Mouse (Mus musculus) heart, adult 2 months (tissue): ENCODE measurements around the gene Evx2. TPM values are rescaled to one million over a fixed set of nuclear protein-coding genes. Genes with fewer than 3 reads are reported as not detected.

Experiments used
- DNase-seq, 2 experiments: peaks; one replicate each; pipeline ENCODE4 v3.0.0; 2021
- H3K27ac ChIP-seq: fragments of 200-600 bp; 2 replicates; pipeline ENCODE4 v1.8.1; 2022
- H3K27me3 ChIP-seq: fragments of 200-500 bp; 2 replicates; pipeline ENCODE4 v1.6.1; 2012; ENCODE audit warnings: mild to moderate bottlenecking, low read length, inconsistent platforms, mixed read lengths; ENCODE audit not compliant: control insufficient read depth, insufficient read depth
- H3K36me3 ChIP-seq: fragments of 200-500 bp; 2 replicates; pipeline ENCODE4 v1.6.1; 2012; ENCODE audit warnings: low read length, inconsistent platforms; ENCODE audit not compliant: control insufficient read depth, insufficient read depth
- H3K4me1 ChIP-seq: fragments of 200-500 bp; 2 replicates; pipeline ENCODE4 v1.6.1; 2011; ENCODE audit warnings: low read length; ENCODE audit not compliant: control insufficient read depth, insufficient read depth
- H3K4me3 ChIP-seq: fragments of 200-600 bp; 2 replicates; pipeline ENCODE4 v1.8.1; 2022
- H3K79me2 ChIP-seq: fragments of 200-500 bp; replicated peaks from 2 replicates; pipeline ENCODE4 v1.6.1; 2012; ENCODE audit warnings: mild to moderate bottlenecking, inconsistent platforms, low read length, moderate library complexity, mixed read lengths; ENCODE audit not compliant: control insufficient read depth, insufficient read depth
- H3K9ac ChIP-seq: fragments of 200-500 bp; 2 replicates; pipeline ENCODE4 v1.6.1; 2012; ENCODE audit warnings: low read depth, mild to moderate bottlenecking, control low read depth, inconsistent platforms, low read length, mixed read lengths
- CTCF ChIP-seq: fragments of 200-600 bp; IDR thresholded peaks from 2 replicates; pipeline ENCODE4 v1.8.1; 2022; ENCODE audit warnings: antibody characterized with exemption, mild to moderate bottlenecking, moderate library complexity
- EP300 ChIP-seq: fragments of 200-500 bp; IDR thresholded peaks from 2 replicates; pipeline ENCODE4 v1.6.1; 2011; ENCODE audit warnings: low read depth, low read length, control low read depth; ENCODE audit not compliant: insufficient read depth
- POLR2A ChIP-seq: fragments of 200-500 bp; IDR thresholded peaks from 2 replicates; pipeline ENCODE4 v1.6.1; 2011; ENCODE audit warnings: mild to moderate bottlenecking, low read depth, low read length, control low read depth; ENCODE audit not compliant: insufficient read depth
- WGBS: fragments of 180-500 bp; shearing (Covaris S2); methylation state at CpG from one replicate; pipeline ENCODE4 v1.1.7; 2018; 5-methylcytosine and 5-hydroxymethylcytosine counted together
- intact Hi-C: fragments of 180-260 bp; cut with DNase I; formaldehyde crosslinking; loops from one replicate; pipeline ENCODE4 v1.15.1; 2025
- polyA plus RNA-seq: library from polyadenylated mRNA; depleted of rRNA; stranded (reverse); fragments of >200 nt; gene quantifications from 2 replicates; pipeline ENCODE4 v1.2.3, GENCODE M21; 2012
- total RNA-seq, 2 experiments: library from RNA; stranded (reverse); gene quantifications; 2 replicates each; pipeline ENCODE4 v1.2.3; 2021

Evx2 gene
- total and polyA plus RNA-seq, 3 experiments, result not detected

DNA sequence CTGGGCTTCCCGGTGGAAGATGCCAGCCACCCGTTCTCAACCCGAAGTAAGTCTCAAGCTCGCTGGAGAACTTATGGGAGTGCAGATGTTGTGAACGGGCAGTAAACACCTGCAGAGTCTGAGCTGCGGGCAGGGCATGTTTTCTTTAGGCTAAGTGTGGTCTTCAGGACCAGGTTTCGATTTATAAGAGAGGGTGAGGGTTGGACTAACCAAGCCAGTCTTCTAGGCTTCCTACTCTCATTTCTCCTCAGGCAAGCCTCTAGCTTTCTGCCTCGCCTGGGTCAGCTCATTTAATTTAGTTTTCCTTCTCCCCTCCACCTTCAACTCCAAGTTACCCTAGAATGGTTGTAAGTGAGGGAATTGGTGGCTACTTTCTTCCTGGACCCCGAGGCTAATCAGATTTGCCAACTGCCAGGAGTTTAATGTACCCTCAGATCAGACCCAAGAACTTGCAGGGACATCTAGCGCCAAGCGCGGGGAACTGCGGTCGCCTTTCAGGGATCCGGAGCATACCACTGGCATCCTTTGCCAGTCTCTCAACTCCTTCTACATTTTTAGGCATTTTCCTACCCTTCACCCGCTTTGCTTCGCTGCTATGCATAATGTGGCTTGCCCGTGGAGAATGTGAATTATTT lies 4.1 kb upstream of the Evx2 start:
- Histone ChIP-seq H3K79me2 (no peaks in the 10 kb centered on the region), H3K9ac (no peak overlapping the region), H3K36me3 (no peaks in the 10 kb centered on the region), H3K27me3 (peaks cover 35% of the 10 kb centered on the region), H3K4me1 (no peaks in the 10 kb centered on the region), H3K27ac (no peak overlapping the region), H3K4me3 (no peak overlapping the region)
- TF ChIP-seq POLR2A (no peak), CTCF (peak; percentile 77)
- no peak for DNase-seq
- intact Hi-C loops, result loop anchor here (2.0 kb wide), 1 partner anchor 597 kb away; no protein-coding TSS in a partner anchor
- 5% methylated on average over 18 of the region's 18 CpGs for WGBS

DNA sequence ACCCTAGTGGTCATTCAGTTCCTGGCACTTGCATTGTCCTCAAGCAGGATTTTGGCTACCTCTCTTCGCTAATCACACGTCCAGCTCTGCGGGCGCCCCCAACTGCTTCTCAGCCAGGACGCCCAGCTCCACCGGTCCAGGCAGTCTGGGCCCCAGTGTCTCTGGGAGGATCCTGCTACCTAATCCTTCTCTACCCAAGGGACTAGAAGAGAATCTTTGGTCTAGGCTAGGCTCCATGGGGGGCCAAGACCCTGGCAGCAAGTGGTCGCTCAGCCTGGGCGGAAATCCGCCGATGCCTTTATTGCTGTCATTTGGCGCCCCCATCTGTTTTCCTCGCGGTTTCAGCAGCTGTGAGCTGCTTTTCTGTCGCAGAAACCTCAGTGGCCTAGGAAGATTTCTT lies 2.3 kb upstream of the Evx2 start:
- Histone ChIP-seq H3K27ac (no peak overlapping the region), H3K79me2 (no peaks in the 10 kb centered on the region), H3K4me1 (no peaks in the 10 kb centered on the region), H3K27me3 (peaks cover 36% of the 10 kb centered on the region), H3K36me3 (no peaks in the 10 kb centered on the region), H3K4me3 (no peak overlapping the region), H3K9ac (no peak overlapping the region)
- WGBS, result 5% methylated on average over 14 of the region's 14 CpGs
- DNase-seq, result no peak
- TF ChIP-seq EP300 (no peak), CTCF (peak; percentile 63)
- intact Hi-C loops, result loop anchor here (2.0 kb wide), 1 partner anchor 595 kb away; no protein-coding TSS in a partner anchor

- DNase-seq, result no peak
- Histone ChIP-seq H3K36me3 (no peaks in the 10 kb centered on the region), H3K4me1 (no peaks in the 10 kb centered on the region), H3K27ac (no peak overlapping the region), H3K27me3 (peaks cover 38% of the 10 kb centered on the region), H3K79me2 (no peaks in the 10 kb centered on the region), H3K9ac (no peak overlapping the region), H3K4me3 (no peak overlapping the region)
- 6% methylated on average over 30 of the region's 30 CpGs for WGBS
- TF ChIP-seq POLR2A, result no peak
- no peak for TF ChIP-seq CTCF
- intact Hi-C loops, result no loop called here
Measured at GRCm38 (mm10) chr2:74660421-74661375, 1.3 kb upstream of the Evx2 start.

- intact Hi-C loops, result loop anchor here (5.0 kb wide), 1 partner anchor 82 kb away; the partner anchor contains the start of gene Lnpk
- Histone ChIP-seq H3K9ac (no peak overlapping the region), H3K4me1 (no peaks in the 10 kb centered on the region), H3K79me2 (no peaks in the 10 kb centered on the region), H3K36me3 (no peaks in the 10 kb centered on the region), H3K4me3 (no peak overlapping the region), H3K27me3 (peaks cover 48% of the 10 kb centered on the region), H3K27ac (no peak overlapping the region)
- TF ChIP-seq EP300 (no peak), CTCF (no peak), POLR2A (no peak)
- WGBS, result 5% methylated on average over 47 of the region's 47 CpGs
- DNase-seq, result no peak
Measured at GRCm38 (mm10) chr2:74658667-74659371, 538 bp downstream of the Evx2 start.

GRCm38 (mm10) chr2:74658024-74658666 lies 1.2 kb downstream of the Evx2 start:
- Histone ChIP-seq H3K9ac (no peak overlapping the region), H3K27ac (no peak overlapping the region), H3K27me3 (peaks cover 46% of the 10 kb centered on the region), H3K79me2 (no peaks in the 10 kb centered on the region), H3K36me3 (no peaks in the 10 kb centered on the region), H3K4me3 (no peak overlapping the region), H3K4me1 (no peaks in the 10 kb centered on the region)
- 5% methylated on average over 15 of the region's 15 CpGs for WGBS
- DNase-seq, result no peak
- TF ChIP-seq POLR2A, result no peak
- no peak for TF ChIP-seq EP300
- no peak for TF ChIP-seq CTCF
- intact Hi-C loops, result loop anchor here (5.0 kb wide), 1 partner anchor 81 kb away; the partner anchor contains the start of gene Lnpk
